Mouse (Mus musculus) C2C12 (cell line): ENCODE measurements around the gene Selenov. TPM values are rescaled to one million over a fixed set of nuclear protein-coding genes. Genes with fewer than 3 reads are reported as not detected.
"Not testable (repeated sequence)": the region's sequence is repeated elsewhere in the genome, so short reads cannot be mapped to it uniquely, and the experiment has no call there.

Experiments used
- H3K27me3 ChIP-seq: one replicate; pipeline ENCODE4 v1.6.1; 2011; ENCODE audit not compliant: control insufficient read depth, insufficient read depth, insufficient read length
- H3K36me3 ChIP-seq: one replicate; pipeline ENCODE4 v1.6.1; 2011; ENCODE audit not compliant: control insufficient read depth, insufficient read depth
- H3K4me3 ChIP-seq: one replicate; pipeline ENCODE4 v1.5.1; 2011; ENCODE audit warnings: mild to moderate bottlenecking, control low read depth; ENCODE audit not compliant: poor library complexity, insufficient read depth, severe bottlenecking
- H3K79me2 ChIP-seq: one replicate; pipeline ENCODE4 v1.6.1; 2011; ENCODE audit not compliant: control insufficient read depth, insufficient read depth
- H3K79me3 ChIP-seq: one replicate; pipeline ENCODE4 v1.6.1; 2011; ENCODE audit warnings: low read depth, control low read depth
- H3ac ChIP-seq: one replicate; pipeline ENCODE3; 2011; ENCODE audit warnings: low read depth; ENCODE audit not compliant: control insufficient read depth, insufficient read length
- CEBPB ChIP-seq: IDR thresholded peaks from one replicate; pipeline ENCODE4 v1.6.1; 2011; ENCODE audit warnings: low read depth, mild to moderate bottlenecking, control low read depth, moderate library complexity
- CTCF ChIP-seq: IDR thresholded peaks from one replicate; pipeline ENCODE4 v1.5.1; 2011; ENCODE audit not compliant: control insufficient read depth, insufficient read depth, insufficient read length
- FOSL1 ChIP-seq: IDR thresholded peaks from one replicate; pipeline ENCODE4 v1.8.0; 2011; ENCODE audit warnings: mild to moderate bottlenecking, low read length; ENCODE audit not compliant: poor library complexity, insufficient read depth, severe bottlenecking
- MAX ChIP-seq: IDR thresholded peaks from one replicate; pipeline ENCODE4 v1.6.1; 2011; ENCODE audit warnings: mild to moderate bottlenecking, control low read depth
- MYOD1 ChIP-seq: IDR thresholded peaks from one replicate; pipeline ENCODE4 v1.6.1; 2011; ENCODE audit warnings: low read depth; ENCODE audit not compliant: control insufficient read depth, insufficient read length
- MYOG ChIP-seq: IDR thresholded peaks from one replicate; pipeline ENCODE4 v1.6.1; 2011; ENCODE audit not compliant: control insufficient read depth, insufficient read length; ENCODE audit errors: extremely low read depth
- USF1 ChIP-seq: IDR thresholded peaks from one replicate; pipeline ENCODE4 v1.6.1; 2011; ENCODE audit warnings: low read depth, mild to moderate bottlenecking, control low read depth, moderate library complexity
- polyA plus RNA-seq: library from polyadenylated mRNA; unstranded; fragments of >200 nt; fragmentation: generic; extraction: Trizol; gene quantifications from one replicate; pipeline ENCODE4 v1.2.1, GENCODE M21; 2012; ENCODE audit warnings: missing spikeins

Gene Selenov
- polyA plus RNA-seq, 1 experiment, result not detected

DNA sequence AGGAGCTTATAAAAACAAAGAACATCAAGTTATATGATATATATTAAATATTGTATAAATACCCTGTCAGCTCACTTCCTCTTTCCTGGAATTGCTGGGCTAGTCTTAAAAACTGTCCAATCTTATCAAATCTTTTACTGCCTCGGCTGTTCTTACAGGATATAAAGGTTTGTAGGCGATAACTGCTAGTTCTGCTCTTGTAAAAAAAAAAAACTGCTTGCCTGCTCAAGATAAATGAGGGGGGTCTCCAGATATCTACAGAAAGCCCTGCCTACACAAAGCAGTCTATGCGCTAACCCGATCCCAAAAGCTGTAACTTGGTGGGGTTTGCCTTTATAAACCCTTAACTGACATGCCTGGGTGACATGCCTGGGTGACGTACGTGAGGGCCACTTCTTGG lies 36.4 kb downstream of the Selenov start:
- H3ac ChIP-seq, result no peak overlapping the region
- TF ChIP-seq CTCF (no peak), MYOD1 (no peak), FOSL1 (no peak), MAX (no peak), CEBPB (no peak), MYOG (no peak)
- H3K36me3 ChIP-seq, result no peaks in the 10 kb centered on the region
- H3K79me3 ChIP-seq, result no peaks in the 10 kb centered on the region
- H3K27me3 ChIP-seq, result no peaks in the 10 kb centered on the region
- H3K4me3 ChIP-seq, result no peak overlapping the region
- H3K79me2 ChIP-seq, result no peaks in the 10 kb centered on the region

GRCm38 (mm10) chr7:28251976-28252375 lies 39.0 kb downstream of the Selenov start:
- Histone ChIP-seq H3K27me3 (no peaks in the 10 kb centered on the region), H3K36me3 (no peaks in the 10 kb centered on the region), H3K79me3 (no peaks in the 10 kb centered on the region), H3ac (no peak overlapping the region), H3K4me3 (no peak overlapping the region), H3K79me2 (no peaks in the 10 kb centered on the region)
- no peak for TF ChIP-seq USF1
- no peak for TF ChIP-seq MAX
- no peak for TF ChIP-seq CTCF
- TF ChIP-seq MYOG, result no peak
- no peak for TF ChIP-seq MYOD1
- TF ChIP-seq CEBPB, result no peak

GRCm38 (mm10) chr7:28248957-28249356 lies 42.0 kb downstream of the Selenov start:
- Histone ChIP-seq H3K36me3 (no peaks in the 10 kb centered on the region), H3K79me2 (no peaks in the 10 kb centered on the region), H3K4me3 (no peak overlapping the region), H3K79me3 (no peaks in the 10 kb centered on the region), H3K27me3 (no peaks in the 10 kb centered on the region), H3ac (no peak overlapping the region)
- TF ChIP-seq CEBPB, result no peak
- TF ChIP-seq MAX, result no peak
- TF ChIP-seq USF1, result no peak
- TF ChIP-seq MYOD1, result no peak
- TF ChIP-seq FOSL1, result no peak
- TF ChIP-seq CTCF, result no peak

- H3K36me3 ChIP-seq, H3K4me3 ChIP-seq, H3K27me3 ChIP-seq, H3K79me3 ChIP-seq, H3K79me2 ChIP-seq, H3ac ChIP-seq: not testable (repeated sequence)
Observed at GRCm38 (mm10) chr7:28243943-28244342, 47.0 kb downstream of the Selenov start.

Other genes with a start within 250 kb of the Selenov start
- gene Psmc4, start 241.1 kb downstream of the Selenov start, polyA plus RNA-seq, result 259 TPM
- gene Fcgbp, start 219.9 kb downstream of the Selenov start, polyA plus RNA-seq, result not detected
- 0.62 TPM for gene 9530053A07Rik, start 161.7 kb downstream of the Selenov start, polyA plus RNA-seq
- 410 TPM for gene Fbl, start 121.5 kb downstream of the Selenov start, polyA plus RNA-seq
- 5.3 TPM for gene Dyrk1b, start 111.7 kb downstream of the Selenov start, polyA plus RNA-seq
- gene Eid2, start 23.3 kb downstream of the Selenov start, polyA plus RNA-seq, result 6.9 TPM
- gene Eid2b, start 13.4 kb downstream of the Selenov start, polyA plus RNA-seq, result 4.3 TPM
- gene Dll3, start 11.1 kb upstream of the Selenov start, polyA plus RNA-seq, result 0.06 TPM
- 130 TPM for gene Timm50, start 20.9 kb upstream of the Selenov start, polyA plus RNA-seq
- 82.4 TPM for gene Supt5, start 47.6 kb upstream of the Selenov start, polyA plus RNA-seq
- 6,019 TPM for gene Rps16, start 59.5 kb upstream of the Selenov start, polyA plus RNA-seq
- gene Plekhg2, start 81.4 kb upstream of the Selenov start, polyA plus RNA-seq, result 29.0 TPM
- gene Zfp36, start 89.1 kb upstream of the Selenov start, polyA plus RNA-seq, result 11.2 TPM
- 55.6 TPM for gene Med29, start 101.5 kb upstream of the Selenov start, polyA plus RNA-seq
- gene Paf1, start 101.8 kb upstream of the Selenov start, polyA plus RNA-seq, result 44.3 TPM
- gene Gmfg, start 146.3 kb upstream of the Selenov start, polyA plus RNA-seq, result not detected
- not detected for gene Lrfn1, start 160.8 kb upstream of the Selenov start, polyA plus RNA-seq
- gene Ifnl2, start 219.3 kb upstream of the Selenov start, polyA plus RNA-seq, result not detected
- not detected for gene Ifnl3, start 231.7 kb upstream of the Selenov start, polyA plus RNA-seq
- gene Sycn, start 249.7 kb upstream of the Selenov start, polyA plus RNA-seq, result not detected